Mouse (Mus musculus) embryonic facial prominence, embryonic 15.5 days (tissue): ENCODE results near the gene Atp4b. TPM values are rescaled to one million over a fixed set of nuclear protein-coding genes. Genes with fewer than 3 reads are reported as not detected.

Source experiments
- ATAC-seq: fragments of 200-750 bp; cut with Nextera tagmentation; 2 replicates; pipeline ENCODE4 v1.8.0; 2017; ENCODE audit warnings: low read depth, moderate TSS enrichment; ENCODE audit not compliant: insufficient number of reproducible peaks, low FRiP score, low TSS enrichment
- H3K27ac ChIP-seq: fragments of 300-500 bp; sonication (generic); replicated peaks from 2 replicates; pipeline ENCODE4 v1.5.1; 2015; ENCODE audit warnings: mild to moderate bottlenecking, inconsistent platforms
- H3K27me3 ChIP-seq: fragments of 300-500 bp; sonication (generic); 2 replicates; pipeline ENCODE4 v1.6.1; 2015; ENCODE audit warnings: inconsistent platforms
- H3K36me3 ChIP-seq: fragments of 300-500 bp; sonication (generic); 2 replicates; pipeline ENCODE4 v1.6.1; 2015; ENCODE audit warnings: mild to moderate bottlenecking, inconsistent platforms
- H3K4me1 ChIP-seq: fragments of 300-500 bp; sonication (generic); 2 replicates; pipeline ENCODE4 v1.6.1; 2015; ENCODE audit warnings: inconsistent platforms
- H3K4me2 ChIP-seq: fragments of 300-500 bp; sonication (generic); replicated peaks from 2 replicates; pipeline ENCODE4 v1.6.1; 2015; ENCODE audit warnings: mild to moderate bottlenecking, inconsistent platforms
- H3K4me3 ChIP-seq: fragments of 300-500 bp; sonication (generic); replicated peaks from 2 replicates; pipeline ENCODE4 v1.5.1; 2015; ENCODE audit warnings: mild to moderate bottlenecking, inconsistent platforms
- H3K9ac ChIP-seq: fragments of 300-500 bp; sonication (generic); 2 replicates; pipeline ENCODE4 v1.6.1; 2015; ENCODE audit warnings: inconsistent platforms
- H3K9me3 ChIP-seq: fragments of 300-500 bp; sonication (generic); replicated peaks from 2 replicates; pipeline ENCODE4 v1.6.1; 2016; ENCODE audit warnings: inconsistent platforms
- WGBS: fragments of 180-500 bp; shearing (Covaris S2); methylation state at CpG from one replicate; pipeline ENCODE4 v1.1.7; 2015; 5-methylcytosine and 5-hydroxymethylcytosine counted together
- polyA plus RNA-seq: library from polyadenylated mRNA; unstranded; fragments of >200 nt; fragmentation: Nextera tagmentation; extraction: Ambion mirVana; gene quantifications from 2 replicates; pipeline ENCODE4 v1.2.1, GENCODE M21; 2015

Gene Atp4b
- not detected in 2 replicates for polyA plus RNA-seq

DNA sequence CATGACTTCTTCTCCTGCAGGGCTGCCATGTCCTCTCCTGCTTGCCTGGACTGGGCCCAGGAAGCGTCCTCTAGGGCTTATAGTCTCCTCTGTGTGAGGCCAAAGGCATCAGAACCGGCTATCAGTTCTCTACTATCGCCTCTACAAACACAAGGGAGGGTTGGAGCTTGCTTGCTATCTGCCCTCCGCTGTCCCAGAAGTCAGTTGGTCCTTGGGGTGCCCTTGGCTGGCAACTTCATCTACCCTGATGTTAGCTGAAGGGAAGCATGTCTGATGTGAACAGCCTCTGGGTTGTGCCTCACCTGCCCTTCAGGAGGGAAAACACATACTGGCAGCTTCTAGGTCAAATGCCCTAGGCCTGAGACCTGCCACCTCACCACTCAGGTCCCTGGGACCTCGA lies at the start of gene Atp4b:
Gene Atp4b, minus strand, starts transcription at position 101 of the 400 bp plus-strand sequence.
- H3K4me3 ChIP-seq: no peak within 1 kb of the TSS
- H3K4me1 ChIP-seq: no peaks in the 10 kb centered on the region
- H3K9ac ChIP-seq: no peak within 1 kb of the TSS
- no peaks in the 10 kb centered on the region for H3K9me3 ChIP-seq
- 82% methylated on average over 5 of the region's 5 CpGs for WGBS
- H3K36me3 ChIP-seq: no peaks in the 10 kb centered on the region
- ATAC-seq: no peak
- no peaks in the 10 kb centered on the region for H3K27me3 ChIP-seq
- no peak within 1 kb of the TSS for H3K4me2 ChIP-seq
- no peak within 1 kb of the TSS for H3K27ac ChIP-seq

DNA sequence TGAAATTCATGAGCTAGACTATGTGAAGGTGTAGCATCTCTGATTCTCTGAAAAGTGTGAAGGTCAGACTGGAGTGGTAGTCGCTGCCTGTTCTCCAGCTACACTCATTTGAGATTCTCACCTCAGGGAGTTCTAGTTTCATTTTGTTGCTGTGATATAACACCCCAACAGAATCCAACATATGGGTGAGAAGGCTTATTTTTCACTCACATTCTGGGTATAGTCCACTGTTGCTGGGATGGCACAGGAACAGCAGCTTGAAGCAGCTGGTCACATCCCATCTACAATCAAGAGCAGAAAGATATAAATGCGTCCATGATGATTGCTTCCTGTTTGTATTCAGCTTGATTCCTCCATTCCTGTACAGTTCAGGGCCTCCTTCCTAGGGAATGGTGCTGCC lies 45.5 kb upstream of the Atp4b start:
- Histone ChIP-seq H3K36me3 (no peaks in the 10 kb centered on the region), H3K4me1 (no peaks in the 10 kb centered on the region), H3K4me3 (no peak overlapping the region), H3K27ac (no peak overlapping the region), H3K9me3 (no peaks in the 10 kb centered on the region), H3K9ac (no peak overlapping the region), H3K27me3 (peaks cover 5% of the 10 kb centered on the region; the same call in 1 of the 2 replicates), H3K4me2 (no peak overlapping the region)
- WGBS: 88% methylated on average over 2 of the region's 2 CpGs
- ATAC-seq: no peak

DNA sequence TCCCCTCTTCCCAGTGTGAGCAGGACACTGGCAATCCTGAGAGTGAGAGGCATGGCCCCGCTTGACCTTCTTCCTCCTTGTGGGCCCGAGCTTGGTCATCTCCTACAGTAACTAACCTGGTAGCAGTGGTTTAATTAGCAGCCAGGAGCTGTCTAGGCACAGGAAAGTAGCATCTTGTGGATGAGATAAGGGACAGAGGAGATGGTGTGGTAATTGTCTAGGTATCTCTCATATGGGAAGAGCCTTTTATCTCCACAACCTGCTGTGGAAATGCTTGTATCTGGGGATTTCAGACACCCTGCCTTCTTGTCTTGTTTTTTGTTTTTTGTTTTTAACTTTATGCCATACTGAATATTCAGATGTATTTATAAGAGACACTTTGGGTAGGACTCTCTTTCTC lies 40.9 kb upstream of the Atp4b start:
- no peak overlapping the region for H3K4me3 ChIP-seq
- no peak for ATAC-seq
- H3K27ac ChIP-seq: no peak overlapping the region
- no peak overlapping the region for H3K4me2 ChIP-seq
- H3K9me3 ChIP-seq: no peaks in the 10 kb centered on the region
- no peaks in the 10 kb centered on the region; the same call in 1 of the 2 replicates for H3K4me1 ChIP-seq
- H3K9ac ChIP-seq: no peak overlapping the region
- H3K27me3 ChIP-seq: peaks cover 43% of the 10 kb centered on the region
- 73% methylated on average over 2 of the region's 2 CpGs for WGBS
- no peaks in the 10 kb centered on the region for H3K36me3 ChIP-seq

DNA sequence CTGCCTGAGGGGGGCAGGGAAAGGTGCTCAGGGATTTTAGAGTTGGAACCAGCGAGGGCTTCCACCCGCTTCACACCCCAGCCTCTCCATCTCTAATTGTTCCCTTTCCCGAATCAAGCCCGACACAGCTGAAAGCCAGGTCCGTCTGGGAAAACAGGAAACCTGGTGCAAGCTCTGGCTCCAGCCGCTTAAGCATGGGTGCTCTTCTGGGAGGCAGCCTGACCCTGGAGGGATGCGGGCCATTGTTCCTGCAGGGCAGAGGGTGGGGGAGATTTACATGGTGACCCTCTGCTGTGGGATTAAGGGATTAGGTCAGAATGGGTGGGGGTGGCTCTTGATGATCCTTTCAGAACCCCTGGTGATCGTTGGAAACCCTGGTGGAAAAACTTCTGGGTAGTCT lies 39.4 kb upstream of the Atp4b start:
- Histone ChIP-seq H3K4me3 (no peak overlapping the region), H3K27me3 (peaks cover 43% of the 10 kb centered on the region), H3K27ac (no peak overlapping the region), H3K4me1 (no peaks in the 10 kb centered on the region; the same call in 1 of the 2 replicates), H3K4me2 (no peak overlapping the region), H3K36me3 (no peaks in the 10 kb centered on the region), H3K9ac (no peak overlapping the region), H3K9me3 (no peaks in the 10 kb centered on the region)
- ATAC-seq: no peak
- WGBS: 8% methylated on average over 8 of the region's 8 CpGs

DNA sequence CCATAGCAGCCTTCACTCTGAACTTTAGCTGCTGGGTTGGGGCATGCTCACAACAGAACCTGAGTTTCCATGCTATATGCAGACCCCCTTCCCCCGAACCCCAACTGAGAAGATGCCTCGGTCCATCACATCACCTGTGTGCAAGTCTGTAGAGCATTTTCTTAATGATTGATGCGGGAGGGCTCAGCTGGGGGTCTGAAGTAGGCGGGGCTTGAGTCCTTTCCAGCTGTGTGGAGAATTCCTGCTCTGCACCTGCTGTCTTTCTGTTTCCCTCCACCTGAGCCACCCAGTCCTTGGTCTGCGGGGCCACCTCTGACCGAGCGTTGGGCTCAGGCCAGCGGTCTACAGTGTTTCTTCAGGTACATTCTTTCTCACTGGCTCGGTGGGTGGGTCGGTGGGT lies 38.3 kb upstream of the Atp4b start, which contains the start of gene Tmem255b:
Gene Tmem255b, plus strand, starts transcription at position 301 of the 400 bp plus-strand sequence.
- Histone ChIP-seq H3K9me3 (no peaks in the 10 kb centered on the region), H3K9ac (no peak within 1 kb of the TSS), H3K27me3 (peaks cover 43% of the 10 kb centered on the region), H3K4me2 (no peak within 1 kb of the TSS), H3K36me3 (no peaks in the 10 kb centered on the region), H3K4me1 (peaks cover 4% of the 10 kb centered on the region; the same call in 1 of the 2 replicates), H3K27ac (no peak within 1 kb of the TSS), H3K4me3 (no peak within 1 kb of the TSS)
- 15% methylated on average over 10 of the region's 10 CpGs for WGBS
- no peak for ATAC-seq

DNA sequence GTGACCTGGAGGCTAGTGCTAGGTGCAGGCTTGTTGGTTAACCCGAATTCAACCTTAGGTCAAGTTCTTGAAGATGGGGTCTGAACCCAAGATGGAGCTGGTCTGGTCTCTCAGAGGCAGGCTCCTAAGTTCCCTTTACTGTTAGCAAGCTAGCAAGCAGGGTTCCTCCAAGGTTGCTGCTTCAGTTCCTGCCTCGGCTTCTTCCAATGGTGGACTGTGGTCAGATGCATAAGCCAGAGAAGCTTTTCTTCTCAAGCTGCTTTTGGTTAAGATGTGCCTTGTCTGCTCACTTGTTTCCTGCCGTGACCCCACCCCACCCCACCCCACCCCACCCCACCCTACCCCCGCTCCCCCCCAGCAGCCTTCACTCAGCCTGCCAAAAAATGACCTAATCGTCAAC lies 36.5 kb upstream of the Atp4b start:
- Histone ChIP-seq H3K4me1 (peaks cover 4% of the 10 kb centered on the region; the same call in 1 of the 2 replicates), H3K4me3 (no peak overlapping the region), H3K9me3 (no peaks in the 10 kb centered on the region), H3K27ac (no peak overlapping the region), H3K4me2 (no peak overlapping the region), H3K36me3 (no peaks in the 10 kb centered on the region), H3K27me3 (peaks cover 43% of the 10 kb centered on the region), H3K9ac (no peak overlapping the region)
- 77% methylated on average over 5 of the region's 5 CpGs for WGBS
- ATAC-seq: no peak

DNA sequence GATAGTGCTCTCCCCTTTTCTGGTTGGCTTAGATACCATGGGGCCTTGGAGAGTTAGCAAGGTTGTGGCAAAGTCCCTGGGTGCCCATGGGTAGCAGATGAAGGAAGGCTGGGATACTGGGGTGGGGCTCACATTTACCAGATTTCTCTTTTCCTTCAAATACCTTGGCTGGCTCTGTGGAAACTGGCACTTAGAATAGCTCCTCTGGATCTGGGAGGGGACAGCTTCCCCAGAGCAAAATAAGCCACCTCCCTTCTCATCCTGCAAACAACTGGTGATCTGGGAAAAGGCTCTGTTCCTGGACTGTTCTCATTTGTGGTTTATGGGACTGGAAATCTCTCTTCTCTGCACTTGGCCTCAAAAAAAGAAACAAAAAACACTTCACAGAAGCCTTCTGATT lies 34.2 kb upstream of the Atp4b start:
- peak; percentile 5; the same call in 1 of the 2 replicates for ATAC-seq
- Histone ChIP-seq H3K27ac (no peak overlapping the region), H3K27me3 (peaks cover 26% of the 10 kb centered on the region), H3K9ac (no peak overlapping the region), H3K4me2 (no peak overlapping the region), H3K4me1 (peaks cover 4% of the 10 kb centered on the region; the same call in 1 of the 2 replicates), H3K36me3 (no peaks in the 10 kb centered on the region), H3K4me3 (no peak overlapping the region), H3K9me3 (no peaks in the 10 kb centered on the region)

DNA sequence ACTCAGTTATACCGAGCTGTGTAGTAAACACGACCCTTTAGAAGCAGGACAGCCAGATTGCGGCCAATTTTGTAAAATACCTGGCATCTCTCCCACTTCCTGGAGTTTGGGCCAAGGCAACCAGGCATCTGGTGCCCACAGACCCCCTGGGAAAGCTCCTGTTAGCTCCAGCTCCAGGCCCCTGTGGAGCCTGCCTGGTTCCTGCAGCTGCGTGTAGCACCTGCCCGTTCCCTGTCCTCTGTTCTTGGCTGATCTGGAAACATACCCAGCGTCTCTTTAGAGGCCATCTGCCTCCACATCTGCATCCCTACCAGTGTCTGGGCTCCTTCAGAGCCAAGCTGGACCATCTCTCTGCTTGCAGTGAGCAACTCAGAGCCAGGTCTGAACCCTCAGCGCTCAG lies 33.8 kb upstream of the Atp4b start:
- Histone ChIP-seq H3K27ac (no peak overlapping the region), H3K9me3 (no peaks in the 10 kb centered on the region), H3K4me3 (no peak overlapping the region), H3K36me3 (no peaks in the 10 kb centered on the region), H3K27me3 (peaks cover 22% of the 10 kb centered on the region), H3K9ac (no peak overlapping the region), H3K4me2 (no peak overlapping the region), H3K4me1 (peaks cover 4% of the 10 kb centered on the region; the same call in 1 of the 2 replicates)
- WGBS: 67% methylated on average over 7 of the region's 7 CpGs
- ATAC-seq: peak; percentile 65; the same call in 1 of the 2 replicates

DNA sequence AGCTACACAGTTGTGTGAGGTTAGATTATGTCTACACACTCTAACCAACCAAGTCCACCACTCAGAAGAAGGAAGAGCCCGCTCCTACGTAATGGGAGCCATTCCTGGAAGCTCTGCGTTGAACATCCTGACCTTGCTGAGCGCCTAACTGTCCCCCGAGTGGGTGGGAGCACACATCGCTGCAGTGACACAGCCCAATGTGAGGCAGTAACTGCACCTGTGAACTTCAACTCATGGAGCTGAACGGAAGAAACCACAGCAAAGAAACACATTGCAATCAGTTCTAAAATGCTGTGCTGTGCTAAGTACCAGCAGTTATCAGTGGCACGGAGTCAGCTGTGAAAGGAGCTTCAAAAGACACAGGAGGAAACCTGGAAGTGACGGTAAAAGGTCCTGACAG lies 31.5 kb upstream of the Atp4b start:
- H3K4me1 ChIP-seq: 0 out of 2 replicates have a peak, but pooled peaks cover 4% of the 10 kb centered on the region
- no peak for ATAC-seq

DNA sequence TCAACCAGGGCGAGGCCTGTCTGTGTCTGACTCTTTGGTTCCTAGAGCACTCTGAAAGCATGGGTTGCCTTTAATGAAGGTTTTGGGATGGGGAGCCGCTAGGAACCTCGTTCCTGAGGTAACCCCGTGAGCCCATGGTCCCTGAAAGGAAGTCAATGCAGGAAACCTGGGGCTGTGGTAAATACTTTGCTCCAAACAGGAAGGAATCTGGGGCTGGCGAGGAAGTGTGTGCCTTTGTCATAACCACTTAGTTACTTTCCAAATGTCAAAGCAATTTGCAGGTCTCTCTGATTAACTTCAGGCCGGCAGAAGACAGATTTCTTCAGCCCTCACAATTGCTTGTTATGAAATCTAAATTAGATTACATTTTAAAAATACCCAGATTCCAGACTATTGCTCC lies 30.7 kb upstream of the Atp4b start:
- 58% methylated on average over 6 of the region's 6 CpGs for WGBS
- Histone ChIP-seq H3K4me3 (no peak overlapping the region), H3K36me3 (no peaks in the 10 kb centered on the region), H3K4me1 (0 out of 2 replicates have a peak, but pooled peaks cover 4% of the 10 kb centered on the region), H3K27me3 (no peaks in the 10 kb centered on the region), H3K9me3 (no peaks in the 10 kb centered on the region), H3K27ac (no peak overlapping the region), H3K9ac (no peak overlapping the region), H3K4me2 (no peak overlapping the region)
- no peak for ATAC-seq

More for the DNA sequence above, 31.5 kb upstream of the Atp4b start:
- H3K4me2 ChIP-seq: no peak overlapping the region
- no peaks in the 10 kb centered on the region for H3K9me3 ChIP-seq
- no peak overlapping the region for H3K9ac ChIP-seq
- peaks cover 3% of the 10 kb centered on the region; the same call in 1 of the 2 replicates for H3K27me3 ChIP-seq
- H3K36me3 ChIP-seq: no peaks in the 10 kb centered on the region
- H3K4me3 ChIP-seq: no peak overlapping the region
- 81% methylated on average over 9 of the region's 9 CpGs for WGBS
- H3K27ac ChIP-seq: no peak overlapping the region

DNA sequence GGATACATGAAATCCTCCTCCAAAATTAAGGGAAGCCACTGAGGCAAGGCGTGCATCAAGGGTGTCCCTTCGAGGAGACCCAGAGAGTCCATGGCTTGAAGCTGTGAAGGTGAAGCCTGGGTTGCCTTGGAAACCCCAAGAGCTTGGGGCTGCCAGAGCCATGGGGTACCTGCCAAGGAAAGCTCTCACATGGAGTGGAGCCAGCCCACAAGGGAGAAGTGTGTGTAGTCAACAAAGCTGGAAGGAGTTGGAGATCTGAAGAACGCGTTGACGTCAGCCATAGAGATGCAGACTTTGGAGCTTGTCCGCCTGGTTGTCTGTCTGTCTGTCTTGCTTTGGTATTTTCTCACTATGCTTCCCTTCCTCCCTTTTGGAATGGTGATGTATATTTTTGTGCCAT lies 24.3 kb upstream of the Atp4b start:
- Histone ChIP-seq H3K4me2 (no peak overlapping the region), H3K27me3 (no peaks in the 10 kb centered on the region; the same call in 1 of the 2 replicates), H3K9me3 (no peaks in the 10 kb centered on the region), H3K9ac (no peak overlapping the region), H3K4me3 (no peak overlapping the region), H3K36me3 (no peaks in the 10 kb centered on the region), H3K27ac (no peak overlapping the region), H3K4me1 (no peaks in the 10 kb centered on the region)
- 90% methylated on average over 6 of the region's 6 CpGs for WGBS
- ATAC-seq: no peak

DNA sequence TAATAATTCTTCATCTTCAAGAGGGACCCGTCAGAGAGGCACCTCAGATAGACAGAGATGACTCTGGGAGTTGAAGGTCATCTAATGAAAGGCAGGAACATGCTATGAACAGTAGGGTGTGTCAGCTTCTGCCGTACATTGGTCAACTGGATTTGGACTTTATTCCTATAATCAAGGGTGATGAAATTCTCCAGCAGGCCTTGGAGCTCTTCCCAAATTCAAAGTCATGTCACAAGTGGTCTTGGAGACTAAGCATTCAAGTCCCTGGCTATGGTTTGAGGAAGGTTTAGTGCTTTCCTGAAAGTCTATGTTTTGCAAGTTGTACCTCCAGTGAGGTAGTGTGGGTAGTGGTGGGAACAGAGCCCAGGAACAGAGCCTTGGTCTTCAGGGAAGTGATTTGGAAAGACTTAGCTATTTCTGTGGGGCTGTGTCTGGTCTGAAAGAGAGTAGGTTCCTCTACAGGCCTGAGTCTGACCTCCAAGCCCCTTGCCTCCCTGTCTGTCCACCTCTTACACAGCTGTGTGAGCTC lies 22.6 kb upstream of the Atp4b start:
- H3K27me3 ChIP-seq: peaks cover 3% of the 10 kb centered on the region; the same call in 1 of the 2 replicates
- no peaks in the 10 kb centered on the region for H3K36me3 ChIP-seq
- WGBS: 71% methylated on average over 2 of the region's 2 CpGs
- H3K27ac ChIP-seq: no peak overlapping the region
- H3K4me1 ChIP-seq: no peaks in the 10 kb centered on the region
- no peak overlapping the region for H3K4me2 ChIP-seq
- no peaks in the 10 kb centered on the region for H3K9me3 ChIP-seq
- H3K4me3 ChIP-seq: no peak overlapping the region
- H3K9ac ChIP-seq: no peak overlapping the region
- no peak for ATAC-seq
